Mouse (Mus musculus) heart, postnatal 14 days (tissue): ENCODE results near the gene Dglucy. TPM values are rescaled to one million over a fixed set of nuclear protein-coding genes. Genes with fewer than 3 reads are reported as not detected.

Experiments used
- DNase-seq, 2 experiments: peaks; one replicate each; pipeline ENCODE4 v3.0.0; 2021 to 2022
- intact Hi-C: fragments of 180-260 bp; cut with DNase I; formaldehyde crosslinking; loops from one replicate; pipeline ENCODE4 v1.15.1; 2025
- total RNA-seq, 2 experiments: library from RNA; stranded (reverse); gene quantifications; 2 replicates each; pipeline ENCODE4 v1.2.3; 2021

Gene Dglucy
- total RNA-seq, 2 experiments from 2014 or later = 32.7 to 44.1 TPM

- intact Hi-C loops = no loop called here
- DNase-seq = peak; percentile 14 to 38
Observed at GRCm38 (mm10) chr12:100907598-100908297, 128.9 kb downstream of the Dglucy start, which contains the start of gene Gpr68. TSS of gene Gpr68 (minus strand) at chr12:100908198.

GRCm38 (mm10) chr12:100908298-100909034 is 129.6 kb downstream of the Dglucy start:
- intact Hi-C loops = no loop called here
- no peak for DNase-seq

DNA sequence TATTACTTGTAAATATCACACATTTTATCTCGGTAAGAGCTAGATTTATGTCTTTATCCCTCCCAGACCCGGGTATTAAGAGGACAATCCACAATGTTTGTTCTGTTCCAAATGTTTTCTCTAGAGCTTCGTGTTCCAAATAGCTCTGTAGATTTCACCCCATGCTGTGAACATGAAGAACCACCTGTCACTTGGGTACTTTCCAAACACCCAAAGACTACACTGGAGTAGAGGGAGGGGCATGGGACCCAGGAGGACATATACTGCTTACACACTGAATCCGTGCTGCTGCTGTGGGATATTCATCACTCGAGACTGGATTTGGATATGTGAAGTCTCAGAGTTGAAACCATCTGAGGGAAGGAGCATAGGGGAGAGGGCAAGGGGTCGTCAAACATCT is 130.9 kb downstream of the Dglucy start:
- intact Hi-C loops = no loop called here
- no peak for DNase-seq

DNA sequence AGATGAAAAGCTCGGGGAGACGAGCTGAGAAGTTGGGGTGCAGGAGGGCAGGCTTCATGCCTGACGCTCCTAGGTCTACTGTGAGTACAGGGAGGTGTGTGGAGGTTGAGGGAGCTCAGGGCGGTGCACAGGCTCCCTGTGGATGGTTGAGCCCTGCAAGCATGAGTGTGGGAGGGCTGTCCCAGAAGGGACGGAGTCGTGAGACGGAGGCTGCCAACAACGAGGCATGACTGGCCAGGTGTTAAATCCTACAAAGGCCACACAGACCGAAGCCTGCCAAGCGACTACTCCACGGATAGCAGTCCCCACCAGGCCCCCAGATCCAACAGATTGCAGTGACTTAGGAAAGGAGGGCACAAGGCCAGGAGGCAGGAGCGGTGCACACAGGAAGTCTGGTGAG is 131.9 kb downstream of the Dglucy start:
- no peak for DNase-seq
- intact Hi-C loops = no loop called here

- intact Hi-C loops = loop anchor here (10.0 kb wide), 1 partner anchor 760 kb away; no protein-coding TSS in a partner anchor
- DNase-seq = no peak
Observed at GRCm38 (mm10) chr12:100924646-100925339, 145.9 kb downstream of the Dglucy start.

DNA sequence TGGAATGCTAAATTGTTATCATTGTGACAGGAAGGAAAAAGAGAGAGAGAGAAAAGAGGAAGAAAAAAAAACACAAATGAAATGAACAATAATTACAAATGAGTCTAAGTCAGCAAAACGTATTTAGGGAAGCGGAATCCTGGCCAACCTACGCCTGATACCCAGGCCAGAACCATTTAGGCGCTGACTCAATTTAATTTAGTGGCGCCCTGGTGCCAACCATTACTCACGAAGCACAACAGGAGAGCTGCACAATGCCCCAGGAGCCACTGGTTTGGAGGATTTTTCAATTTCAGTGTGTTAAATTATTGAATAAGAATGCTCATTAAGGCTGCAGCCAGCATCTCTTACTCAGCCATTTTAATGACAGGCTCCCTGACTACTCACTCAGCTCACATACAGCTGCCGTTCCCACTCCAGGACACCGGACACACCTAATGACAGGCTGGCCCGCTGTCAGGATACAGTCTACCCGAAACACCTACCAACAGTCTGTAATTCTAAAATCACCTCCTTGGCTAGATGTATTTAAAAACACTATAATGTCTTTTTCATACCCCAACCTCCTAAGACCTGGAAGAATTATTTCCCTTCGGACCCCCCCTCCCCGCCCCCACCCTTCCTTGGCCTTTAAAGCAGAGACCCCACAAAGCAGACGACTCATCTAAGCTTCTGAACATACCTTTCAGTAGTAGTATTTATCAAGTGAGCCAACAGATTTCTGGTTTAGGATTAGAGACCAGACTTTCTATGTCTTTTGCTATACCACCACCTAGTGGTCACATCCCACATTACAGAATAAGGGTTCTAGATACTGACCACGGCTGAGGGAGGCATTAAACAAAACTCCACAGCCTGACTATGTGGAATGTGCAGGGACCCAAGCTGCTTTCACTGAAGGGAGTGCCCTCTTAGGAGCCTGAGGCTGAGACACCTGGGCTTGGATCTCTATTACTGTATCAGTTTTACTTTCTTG is 147.1 kb downstream of the Dglucy start:
- DNase-seq = peak; percentile 39 to 80
- intact Hi-C loops = loop anchor here (1.0 to 10.0 kb wide), 2 partner anchors 77 to 761 kb away; no protein-coding TSS in a partner anchor

- DNase-seq = no peak
- intact Hi-C loops = loop anchor here (10.0 kb wide), 1 partner anchor 763 kb away; no protein-coding TSS in a partner anchor
Observed at GRCm38 (mm10) chr12:100928286-100928685, 149.4 kb downstream of the Dglucy start.

DNA sequence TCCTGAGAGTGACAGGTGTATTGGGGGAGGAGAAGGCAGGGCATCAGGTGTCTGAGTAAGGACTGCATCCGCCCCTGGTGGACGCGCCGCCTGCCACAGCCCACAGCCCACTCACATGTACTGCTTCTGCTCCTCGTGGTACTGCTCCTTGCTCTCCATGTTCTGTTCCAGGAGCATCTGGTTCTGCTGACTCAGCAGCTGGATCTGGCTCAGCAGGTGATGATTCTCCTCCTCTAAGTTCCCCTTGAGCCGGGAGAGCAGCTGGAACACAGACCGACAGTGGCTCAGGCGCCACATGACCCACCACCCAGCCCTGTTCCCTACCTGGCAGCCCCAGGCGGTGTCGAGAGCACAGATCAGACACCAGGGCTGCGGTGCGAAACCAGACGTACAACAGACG is 152.8 kb downstream of the Dglucy start:
- intact Hi-C loops = no loop called here
- no peak for DNase-seq

GRCm38 (mm10) chr12:100934796-100935195 is 155.9 kb downstream of the Dglucy start:
- DNase-seq = no peak
- intact Hi-C loops = no loop called here

DNA sequence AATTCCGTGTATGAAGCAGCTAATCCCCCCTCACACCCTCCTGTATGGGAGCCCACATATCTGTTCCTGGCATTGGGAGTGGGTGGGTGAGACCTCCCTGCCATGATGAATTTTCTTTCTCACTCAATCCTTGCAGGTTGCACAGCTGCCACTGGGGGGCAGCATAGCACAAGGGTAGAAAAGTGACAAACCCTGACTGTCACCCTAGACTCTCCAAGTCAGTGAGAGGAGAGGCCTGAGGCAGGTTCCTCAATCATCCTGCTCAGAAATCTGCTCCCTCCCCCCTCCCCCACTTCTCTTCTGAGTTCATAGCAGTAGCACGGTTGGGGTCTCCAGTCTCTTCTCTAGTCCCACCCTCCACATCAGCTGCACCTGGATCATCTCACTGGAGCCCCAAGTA is 157.3 kb downstream of the Dglucy start:
- DNase-seq = peak; percentile 85 to 89
- intact Hi-C loops = loop anchor here (1.0 to 2.0 kb wide), 2 partner anchors 17 to 93 kb away; partner anchors contain the start of gene Ccdc88c

GRCm38 (mm10) chr12:100936737-100937136 is 157.9 kb downstream of the Dglucy start:
- intact Hi-C loops = loop anchor here (1.0 to 2.0 kb wide), 2 partner anchors 16 to 93 kb away; partner anchors contain the start of gene Ccdc88c
- no peak for DNase-seq

GRCm38 (mm10) chr12:100937441-100938360 is 158.8 kb downstream of the Dglucy start:
- intact Hi-C loops = loop anchor here (2.0 kb wide), 1 partner anchor 15 kb away; no protein-coding TSS in a partner anchor
- DNase-seq = peak; percentile 39 to 66

- DNase-seq = no peak
- intact Hi-C loops = no loop called here
Observed at GRCm38 (mm10) chr12:100941361-100941760, 162.5 kb downstream of the Dglucy start.

DNA sequence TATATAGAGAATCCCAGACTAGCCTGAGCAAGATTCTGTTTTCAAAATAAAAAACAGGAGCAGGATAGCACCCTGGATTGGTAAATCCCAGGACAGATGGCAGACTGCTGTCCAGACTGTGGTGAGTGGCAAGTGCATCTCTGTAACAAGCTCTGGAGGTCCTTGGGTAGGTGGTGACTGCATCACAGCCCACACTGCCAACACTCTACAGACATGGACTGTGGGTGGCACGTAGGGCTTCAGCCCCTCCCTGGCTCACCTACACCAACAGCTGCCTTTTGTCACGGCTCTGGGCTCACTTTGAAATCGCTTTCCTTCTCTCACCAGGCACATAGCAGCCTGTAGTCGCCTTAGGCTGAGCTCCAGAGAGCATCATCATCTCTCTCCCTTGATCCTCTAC is 164.3 kb downstream of the Dglucy start:
- no peak for DNase-seq
- intact Hi-C loops = no loop called here

- intact Hi-C loops = no loop called here
- DNase-seq = peak in 1 of 2 experiments; percentile 28
Observed at GRCm38 (mm10) chr12:100944921-100945336, 166.1 kb downstream of the Dglucy start.

DNA sequence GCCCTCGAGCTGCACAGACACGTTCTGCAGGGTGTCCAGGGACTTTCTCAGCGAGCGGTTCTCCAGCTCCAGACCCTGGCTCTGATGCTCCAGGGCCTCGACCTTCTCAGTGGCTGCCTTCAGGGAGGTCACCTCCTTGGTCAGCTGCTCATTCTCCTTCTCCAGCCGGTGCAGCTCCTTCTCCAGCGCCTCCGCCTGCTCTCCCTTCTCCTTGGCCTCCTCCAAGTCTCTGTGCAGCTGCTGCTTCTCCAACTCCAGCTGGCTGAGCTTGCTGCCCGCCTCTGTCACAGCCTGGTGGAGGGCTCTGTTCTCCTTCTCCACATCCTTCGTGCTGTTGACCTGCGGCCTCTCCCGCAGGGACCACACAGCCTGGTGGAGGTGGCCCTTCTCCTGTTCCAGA is 166.6 kb downstream of the Dglucy start:
- DNase-seq = no peak
- intact Hi-C loops = no loop called here

GRCm38 (mm10) chr12:100945948-100946347 is 167.1 kb downstream of the Dglucy start:
- DNase-seq = no peak
- intact Hi-C loops = no loop called here
